Mouse (Mus musculus) forebrain, embryonic 11.5 days (tissue): Measurements from ENCODE around the gene Hddc3. TPM values are rescaled to one million over a fixed set of nuclear protein-coding genes. Genes with fewer than 3 reads are reported as not detected.
"Not testable (repeated sequence)": the region's sequence is repeated elsewhere in the genome, so short reads cannot be mapped to it uniquely, and the experiment has no call there.

ENCODE experiments used
- ATAC-seq: fragments of 200-750 bp; cut with Nextera tagmentation; replicated peaks from 2 replicates; pipeline ENCODE4 v1.8.0; 2017; ENCODE audit warnings: moderate TSS enrichment; ENCODE audit not compliant: low FRiP score
- DNase-seq: peaks from one replicate; pipeline ENCODE4 v3.0.0-alpha.2; 2017; ENCODE audit warnings: low spot score
- H3K27ac ChIP-seq: fragments of 300-500 bp; sonication (generic); 2 replicates; pipeline ENCODE4 v1.5.1; 2014; ENCODE audit warnings: low read depth, low read length
- H3K27me3 ChIP-seq: fragments of 300-500 bp; sonication (generic); 2 replicates; pipeline ENCODE4 v1.6.1; 2014; ENCODE audit warnings: mild to moderate bottlenecking, low read length, mixed read lengths; ENCODE audit not compliant: control insufficient read depth, insufficient read depth
- H3K36me3 ChIP-seq: fragments of 300-500 bp; sonication (generic); 2 replicates; pipeline ENCODE4 v1.6.1; 2014; ENCODE audit warnings: mild to moderate bottlenecking, low read length, moderate library complexity, mixed read lengths; ENCODE audit not compliant: control insufficient read depth, insufficient read depth
- H3K4me1 ChIP-seq: fragments of 300-500 bp; sonication (generic); replicated peaks from 2 replicates; pipeline ENCODE4 v1.6.1; 2014; ENCODE audit warnings: low read length, mixed read lengths; ENCODE audit not compliant: control insufficient read depth, insufficient read depth
- H3K4me2 ChIP-seq: fragments of 300-500 bp; sonication (generic); 2 replicates; pipeline ENCODE4 v1.6.1; 2014; ENCODE audit warnings: low read depth, mild to moderate bottlenecking, low read length, moderate library complexity, mixed read lengths; ENCODE audit not compliant: severe bottlenecking
- H3K4me3 ChIP-seq: fragments of 300-500 bp; sonication (generic); 2 replicates; pipeline ENCODE4 v1.5.1; 2014; ENCODE audit warnings: low read depth, low read length
- H3K9ac ChIP-seq: fragments of 300-500 bp; sonication (generic); 2 replicates; pipeline ENCODE4 v1.6.1; 2014; ENCODE audit warnings: low read length
- H3K9me3 ChIP-seq: fragments of 300-500 bp; sonication (generic); 2 replicates; pipeline ENCODE4 v1.6.1; 2016; ENCODE audit warnings: low read length, mixed read lengths; ENCODE audit not compliant: control insufficient read depth
- WGBS: fragments of 180-500 bp; shearing (Covaris S2); extraction: QIAGEN DNeasy Blood & Tissue Kit; methylation state at CpG from one replicate; pipeline ENCODE4 v1.1.7; 2014; 5-methylcytosine and 5-hydroxymethylcytosine counted together
- polyA plus RNA-seq: library from polyadenylated mRNA; unstranded; fragments of >200 nt; fragmentation: Nextera tagmentation; extraction: Ambion mirVana; gene quantifications from 2 replicates; pipeline ENCODE4 v1.2.1, GENCODE M21; 2014

Hddc3 gene
- polyA plus RNA-seq, 1 experiment from 2014 or later, result 23.8 TPM

DNA sequence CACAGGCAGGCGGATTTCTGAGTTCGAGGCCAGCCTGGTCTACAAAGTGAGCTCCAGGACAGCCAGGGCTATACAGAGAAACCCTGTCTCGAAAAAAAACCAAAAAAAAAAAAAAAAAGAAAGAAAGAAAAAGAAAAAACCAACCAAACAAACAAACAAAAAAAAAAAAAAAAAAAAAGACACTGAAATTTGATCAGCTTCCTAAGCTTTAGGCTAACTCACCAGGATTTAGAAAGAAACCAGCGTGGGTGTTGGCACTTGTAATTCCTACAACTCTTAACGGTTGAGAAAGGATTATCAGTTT is 18.1 kb upstream of the Hddc3 start:
- ATAC-seq, H3K9me3 ChIP-seq, H3K4me2 ChIP-seq, H3K4me1 ChIP-seq, DNase-seq, H3K27me3 ChIP-seq, H3K9ac ChIP-seq, H3K27ac ChIP-seq: not testable (repeated sequence)
- 51% methylated on average over 5 of the region's 5 CpGs for WGBS
- Histone ChIP-seq H3K4me3 (0 out of 2 replicates have a peak overlapping the region, but pooled peaks have one; percentile 53), H3K36me3 (peaks cover 11% of the 10 kb centered on the region; the same call in 1 of the 2 replicates)

DNA sequence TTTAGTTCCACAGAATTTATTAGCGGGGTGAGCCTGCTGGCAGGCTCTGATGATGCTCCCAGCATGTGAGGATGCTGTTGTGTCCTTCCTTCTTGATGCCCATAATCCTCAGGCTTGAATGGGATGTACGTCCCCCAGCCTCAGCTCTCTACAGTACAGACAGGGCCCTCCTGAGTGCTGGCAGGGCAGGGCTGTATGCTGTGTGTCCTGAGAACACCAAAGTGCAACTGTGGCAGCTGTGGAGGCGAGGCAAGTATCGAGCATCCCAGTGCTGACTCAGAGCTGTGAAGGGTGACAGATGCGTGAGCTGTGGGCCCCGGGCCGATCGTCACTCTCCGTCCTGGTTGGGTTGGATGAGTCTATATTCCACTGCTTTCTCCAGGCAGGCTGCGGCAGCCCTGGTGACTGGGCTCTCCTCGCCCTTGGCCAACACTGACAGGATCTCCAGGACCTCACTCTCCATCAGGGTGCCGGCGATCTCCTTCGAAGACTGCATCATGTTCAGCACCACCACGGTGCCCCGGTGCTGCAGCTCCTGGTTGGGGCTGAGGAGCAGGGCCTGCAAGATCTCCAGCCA is 17.5 kb upstream of the Hddc3 start:
- ATAC-seq (no peak), DNase-seq (no peak)
- Histone ChIP-seq H3K27me3 (no peaks in the 10 kb centered on the region), H3K27ac (no peak overlapping the region), H3K4me3 (no peak overlapping the region), H3K4me1 (0 out of 2 replicates have a peak, but pooled peaks cover 5% of the 10 kb centered on the region), H3K4me2 (no peak overlapping the region), H3K36me3 (peaks cover 11% of the 10 kb centered on the region; the same call in 1 of the 2 replicates), H3K9ac (no peak overlapping the region), H3K9me3 (no peaks in the 10 kb centered on the region)
- 96% methylated on average over 16 of the region's 16 CpGs for WGBS

DNA sequence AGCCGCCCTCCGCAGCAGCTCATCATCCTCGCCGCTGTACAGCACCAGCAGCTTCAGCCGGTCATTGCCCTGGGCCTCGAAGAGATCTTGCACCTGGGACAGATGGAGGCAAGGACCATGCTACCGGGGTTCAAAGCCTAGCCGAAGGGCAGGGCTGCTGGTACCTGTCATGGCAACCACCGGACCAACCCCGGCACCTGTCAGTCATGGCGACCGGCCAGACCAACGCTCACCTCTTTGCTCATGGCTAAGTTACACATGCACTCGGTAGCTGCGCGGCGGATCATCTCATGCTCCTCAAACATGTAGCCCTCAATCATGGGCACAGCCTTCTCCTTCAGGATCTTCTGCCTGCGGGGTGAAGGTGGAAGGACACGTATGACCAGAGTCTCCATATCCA is 16.8 kb upstream of the Hddc3 start:
- H3K27me3 ChIP-seq, result no peaks in the 10 kb centered on the region
- 0 out of 2 replicates have a peak, but pooled peaks cover 5% of the 10 kb centered on the region for H3K4me1 ChIP-seq
- no peak overlapping the region for H3K4me3 ChIP-seq
- no peak overlapping the region for H3K4me2 ChIP-seq
- WGBS, result 96% methylated on average over 19 of the region's 19 CpGs
- no peak overlapping the region for H3K27ac ChIP-seq
- H3K36me3 ChIP-seq, result peaks cover 11% of the 10 kb centered on the region; the same call in 1 of the 2 replicates
- DNase-seq (no peak), ATAC-seq (no peak)
- H3K9ac ChIP-seq, result no peak overlapping the region
- no peaks in the 10 kb centered on the region for H3K9me3 ChIP-seq

DNA sequence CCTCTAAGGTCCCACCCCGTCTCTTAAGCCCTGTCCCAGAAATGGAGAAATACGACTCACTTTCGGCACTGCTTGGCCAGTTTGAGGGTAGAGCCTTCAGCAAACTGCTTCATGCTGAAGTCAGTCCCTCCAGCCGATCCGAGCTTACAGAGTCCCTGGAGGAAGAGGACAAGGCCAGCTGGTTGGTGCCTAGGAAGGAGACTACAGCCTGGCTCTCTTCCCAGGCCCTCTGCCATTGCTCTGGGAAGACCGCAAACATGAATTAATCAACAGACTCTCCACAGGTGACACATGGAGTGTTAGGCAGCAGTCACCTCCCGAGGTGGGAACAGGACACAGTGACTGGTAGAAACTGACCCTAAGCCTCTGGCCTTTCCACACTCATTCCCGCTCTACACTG is 12.6 kb upstream of the Hddc3 start:
- Histone ChIP-seq H3K9me3 (peaks cover 2% of the 10 kb centered on the region; the same call in 1 of the 2 replicates), H3K4me1 (no peaks in the 10 kb centered on the region), H3K27ac (no peak overlapping the region), H3K9ac (no peak overlapping the region), H3K4me2 (no peak overlapping the region), H3K27me3 (no peaks in the 10 kb centered on the region), H3K4me3 (no peak overlapping the region), H3K36me3 (peaks cover 34% of the 10 kb centered on the region)
- 90% methylated on average over 8 of the region's 8 CpGs for WGBS
- DNase-seq (no peak), ATAC-seq (no peak)

DNA sequence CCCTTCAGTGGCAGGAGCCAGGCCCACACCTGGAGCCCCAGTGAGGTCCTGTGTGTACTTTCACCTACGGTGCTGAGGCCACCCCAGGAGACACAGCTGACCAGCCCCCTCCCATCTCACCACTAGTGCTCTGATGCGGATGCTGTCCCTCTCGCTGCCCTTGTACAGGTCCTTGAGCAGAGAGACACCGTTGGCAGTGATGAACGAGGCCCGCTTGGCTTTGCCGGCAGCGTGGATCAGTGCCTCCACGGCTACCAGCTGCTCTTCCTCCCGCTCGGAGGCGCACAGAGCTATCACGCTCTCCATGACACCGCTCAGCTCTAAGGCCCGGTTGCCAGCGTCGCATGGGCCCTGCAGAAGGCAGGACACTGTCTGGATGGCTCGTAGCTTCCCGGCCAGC is 11.5 kb upstream of the Hddc3 start:
- H3K4me3 ChIP-seq, result no peak overlapping the region
- WGBS, result 96% methylated on average over 19 of the region's 19 CpGs
- H3K4me2 ChIP-seq, result no peak overlapping the region
- peaks cover 33% of the 10 kb centered on the region for H3K36me3 ChIP-seq
- H3K4me1 ChIP-seq, result no peaks in the 10 kb centered on the region
- DNase-seq (no peak), ATAC-seq (no peak)
- H3K9me3 ChIP-seq, result peaks cover 2% of the 10 kb centered on the region; the same call in 1 of the 2 replicates
- no peak overlapping the region for H3K9ac ChIP-seq
- no peaks in the 10 kb centered on the region for H3K27me3 ChIP-seq
- H3K27ac ChIP-seq, result no peak overlapping the region

DNA sequence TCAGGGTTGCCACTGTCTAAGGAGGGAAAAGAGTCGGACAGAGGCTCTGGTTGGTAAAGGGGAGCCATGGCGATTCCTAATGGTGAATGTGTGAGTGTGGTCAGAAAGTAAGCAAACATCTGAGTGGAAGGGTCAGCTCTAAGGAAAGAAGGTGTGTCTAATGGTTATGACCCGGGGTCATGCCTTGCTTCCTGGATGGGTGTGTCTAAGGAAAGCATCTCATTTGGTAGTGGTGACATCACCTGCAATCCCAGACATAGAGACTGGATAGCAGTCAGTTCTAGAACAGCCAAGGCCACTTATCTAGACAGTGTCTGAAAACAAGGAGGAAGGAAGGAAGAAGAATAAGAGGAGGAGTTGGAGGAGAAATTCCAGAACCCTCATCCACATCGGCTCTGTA is 8.1 kb upstream of the Hddc3 start:
- Histone ChIP-seq H3K27me3 (no peaks in the 10 kb centered on the region), H3K4me3 (no peak overlapping the region), H3K27ac (no peak overlapping the region), H3K36me3 (peaks cover 28% of the 10 kb centered on the region), H3K9me3 (peaks cover 2% of the 10 kb centered on the region; the same call in 1 of the 2 replicates), H3K9ac (no peak overlapping the region), H3K4me1 (peaks cover 8% of the 10 kb centered on the region), H3K4me2 (no peak overlapping the region)
- ATAC-seq, result no peak
- DNase-seq, result no peak
- WGBS, result 92% methylated on average over 4 of the region's 4 CpGs

DNA sequence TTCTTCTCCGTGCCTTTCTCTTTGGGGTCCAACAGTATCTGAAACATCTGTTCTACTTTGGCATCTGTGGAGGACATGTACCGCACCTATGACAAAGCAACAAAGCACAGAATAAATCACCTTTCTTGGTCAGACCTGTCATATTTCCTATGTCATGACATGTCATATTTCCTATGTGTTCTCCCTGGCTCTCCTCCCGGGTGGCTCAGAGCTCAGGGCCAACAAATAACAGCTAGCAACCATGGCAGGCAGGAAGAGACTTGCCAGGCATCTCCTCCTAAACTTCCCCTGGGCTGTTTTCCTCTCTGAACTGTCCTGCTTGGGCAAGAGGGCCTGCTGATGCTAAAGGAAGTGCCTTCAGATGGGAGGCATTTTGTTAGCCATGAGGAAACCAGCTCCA is 6.0 kb upstream of the Hddc3 start:
- peaks cover 24% of the 10 kb centered on the region for H3K36me3 ChIP-seq
- DNase-seq (no peak), ATAC-seq (no peak)
- no peaks in the 10 kb centered on the region for H3K27me3 ChIP-seq
- H3K4me3 ChIP-seq, result no peak overlapping the region
- no peak overlapping the region for H3K9ac ChIP-seq
- H3K4me1 ChIP-seq, result peaks cover 11% of the 10 kb centered on the region
- peaks cover 2% of the 10 kb centered on the region; the same call in 1 of the 2 replicates for H3K9me3 ChIP-seq
- no peak overlapping the region for H3K27ac ChIP-seq
- 86% methylated on average over 3 of the region's 3 CpGs for WGBS
- no peak overlapping the region for H3K4me2 ChIP-seq

DNA sequence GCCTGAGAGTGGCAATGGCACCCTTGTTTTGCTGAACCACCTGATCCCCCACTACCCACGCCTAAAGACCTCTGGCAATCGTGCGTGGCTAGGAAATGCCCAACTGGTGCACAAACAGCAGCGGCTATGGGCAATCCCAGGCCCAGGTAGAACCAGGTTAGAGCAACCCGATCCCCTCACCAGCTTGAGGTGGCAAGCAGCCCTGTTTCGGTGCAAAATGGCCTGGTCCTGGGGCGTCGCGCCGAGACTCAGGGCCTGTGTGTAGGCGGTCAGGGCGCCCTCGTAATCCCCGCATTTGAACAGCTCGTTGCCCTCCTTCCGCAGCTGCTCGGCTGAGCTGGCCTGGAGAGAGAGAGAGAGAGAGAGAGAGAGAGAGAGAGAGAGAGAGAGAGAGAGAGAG is 3.5 kb upstream of the Hddc3 start:
- Histone ChIP-seq H3K4me1 (peaks cover 18% of the 10 kb centered on the region), H3K9ac (peak overlapping the region; percentile 68), H3K27me3 (no peaks in the 10 kb centered on the region), H3K9me3 (no peaks in the 10 kb centered on the region), H3K4me2 (peak overlapping the region; percentile 84), H3K27ac (no peak overlapping the region), H3K36me3 (peaks cover 6% of the 10 kb centered on the region; the same call in 1 of the 2 replicates), H3K4me3 (peak overlapping the region; percentile 59)
- DNase-seq (peak; percentile 69), ATAC-seq (no peak)
- WGBS, result 11% methylated on average over 17 of the region's 17 CpGs
